Mouse (Mus musculus) C2C12 (cell line): Measurements from ENCODE around the gene Alkbh3.

ENCODE experiments used
- CTCF ChIP-seq: IDR thresholded peaks from one replicate; pipeline ENCODE4 v1.5.1; 2011; ENCODE audit not compliant: control insufficient read depth, insufficient read depth, insufficient read length
- MYOD1 ChIP-seq: IDR thresholded peaks from one replicate; pipeline ENCODE4 v1.6.1; 2011; ENCODE audit warnings: low read depth; ENCODE audit not compliant: control insufficient read depth, insufficient read length
- MYOG ChIP-seq: IDR thresholded peaks from one replicate; pipeline ENCODE4 v1.6.1; 2011; ENCODE audit not compliant: control insufficient read depth, insufficient read length; ENCODE audit errors: extremely low read depth
- USF1 ChIP-seq: IDR thresholded peaks from one replicate; pipeline ENCODE4 v1.6.1; 2011; ENCODE audit warnings: low read depth, mild to moderate bottlenecking, control low read depth, moderate library complexity

- TF ChIP-seq CTCF = peak; percentile 86
- TF ChIP-seq USF1 = no peak
- TF ChIP-seq MYOD1 = no peak
- TF ChIP-seq MYOG = no peak
Observed at GRCm38 (mm10) chr2:94002331-94002730, 8.3 kb downstream of the Alkbh3 start.
